Mouse (Mus musculus): Measurements from ENCODE around the gene Ccdc85c. TPM values are rescaled to one million over a fixed set of nuclear protein-coding genes. Genes with fewer than 3 reads are reported as not detected.

The Ccdc85c gene
- polyA plus RNA-seq, 1 experiment from 2014 or later, result 8.3 TPM

DNA sequence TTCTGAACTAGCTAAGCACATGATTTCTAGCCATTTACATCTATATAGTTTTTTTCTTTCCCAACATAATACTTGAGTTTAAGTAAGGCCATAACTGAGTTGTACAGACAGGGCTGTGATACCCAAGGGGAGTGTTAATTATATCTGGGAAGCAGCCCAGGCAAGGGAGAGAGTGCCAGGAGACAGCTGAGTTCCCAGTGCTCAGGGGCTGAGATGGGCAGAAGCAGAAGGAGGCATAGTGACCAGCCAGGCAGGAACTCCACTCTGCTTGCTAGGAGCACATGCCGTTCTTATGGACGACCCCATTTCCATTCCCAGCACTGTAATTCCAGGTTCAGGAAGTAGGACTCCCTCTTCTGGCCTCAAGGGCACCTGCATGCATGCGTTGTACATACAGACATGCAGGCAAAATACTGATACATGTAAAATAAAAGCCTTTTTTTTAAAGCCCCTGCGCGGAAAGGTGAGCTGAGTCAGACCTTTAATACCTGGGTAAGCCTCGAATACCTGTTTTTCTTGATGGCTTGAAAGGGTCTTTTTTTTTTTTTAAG, 87.6 kb downstream of the Ccdc85c start:
- Histone ChIP-seq H3K4me1 (ENCODE audit: insufficient read depth) (no peaks in the 10 kb centered on the region), H3K9me3 (ENCODE audit: low read depth, low read length) (no peaks in the 10 kb centered on the region), H3K36me3 (ENCODE audit: insufficient read depth) (peaks cover 90% of the 10 kb centered on the region), H3K27ac (ENCODE audit: low read depth) (no peak overlapping the region), H3K9ac (no peak overlapping the region), H3K4me3 (ENCODE audit: low read depth, low read length) (no peak overlapping the region), H3K4me2 (no peak overlapping the region), H3K27me3 (ENCODE audit: insufficient read depth, low read length) (no peaks in the 10 kb centered on the region)
- 87% methylated on average over 6 of the region's 6 CpGs for WGBS
- DNase-seq (no peak), ATAC-seq (ENCODE audit: insufficient read depth) (no peak)
- no peak for TF ChIP-seq CTCF (IDR thresholded peaks at IDR 0.05; ENCODE audit: low read depth)

DNA sequence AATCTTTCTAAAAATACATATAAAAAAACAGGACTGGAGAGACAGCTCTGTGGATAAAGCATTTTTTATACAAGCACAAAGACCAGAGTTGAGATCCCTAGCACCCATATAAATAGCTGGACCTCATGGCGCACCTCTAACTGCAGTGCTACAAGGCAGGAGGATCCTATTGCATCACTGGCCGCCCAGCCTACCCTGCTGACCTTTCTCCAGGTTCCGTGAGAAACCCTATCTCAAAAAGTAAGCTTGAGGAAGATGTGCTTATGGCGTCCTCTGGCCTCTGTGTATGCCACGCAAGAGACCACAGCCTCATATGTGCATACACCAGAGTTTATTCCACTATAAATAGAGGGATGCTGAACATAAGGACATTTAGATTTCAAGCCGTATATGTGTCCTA, 93.5 kb downstream of the Ccdc85c start:
- H3K27ac ChIP-seq (ENCODE audit: low read depth), result no peak overlapping the region
- peaks cover 42% of the 10 kb centered on the region for H3K36me3 ChIP-seq (ENCODE audit: insufficient read depth)
- no peaks in the 10 kb centered on the region for H3K9me3 ChIP-seq (ENCODE audit: low read depth, low read length)
- H3K27me3 ChIP-seq (ENCODE audit: insufficient read depth, low read length), result no peaks in the 10 kb centered on the region
- no peak for ATAC-seq (ENCODE audit: insufficient read depth)
- no peak overlapping the region for H3K4me3 ChIP-seq (ENCODE audit: low read depth, low read length)
- no peak for DNase-seq
- no peak for TF ChIP-seq CTCF (IDR thresholded peaks at IDR 0.05; ENCODE audit: low read depth)
- peaks cover 12% of the 10 kb centered on the region for H3K4me1 ChIP-seq (ENCODE audit: insufficient read depth)
- H3K4me2 ChIP-seq, result no peak overlapping the region
- WGBS, result 91% methylated on average over 6 of the region's 6 CpGs
- no peak overlapping the region for H3K9ac ChIP-seq

DNA sequence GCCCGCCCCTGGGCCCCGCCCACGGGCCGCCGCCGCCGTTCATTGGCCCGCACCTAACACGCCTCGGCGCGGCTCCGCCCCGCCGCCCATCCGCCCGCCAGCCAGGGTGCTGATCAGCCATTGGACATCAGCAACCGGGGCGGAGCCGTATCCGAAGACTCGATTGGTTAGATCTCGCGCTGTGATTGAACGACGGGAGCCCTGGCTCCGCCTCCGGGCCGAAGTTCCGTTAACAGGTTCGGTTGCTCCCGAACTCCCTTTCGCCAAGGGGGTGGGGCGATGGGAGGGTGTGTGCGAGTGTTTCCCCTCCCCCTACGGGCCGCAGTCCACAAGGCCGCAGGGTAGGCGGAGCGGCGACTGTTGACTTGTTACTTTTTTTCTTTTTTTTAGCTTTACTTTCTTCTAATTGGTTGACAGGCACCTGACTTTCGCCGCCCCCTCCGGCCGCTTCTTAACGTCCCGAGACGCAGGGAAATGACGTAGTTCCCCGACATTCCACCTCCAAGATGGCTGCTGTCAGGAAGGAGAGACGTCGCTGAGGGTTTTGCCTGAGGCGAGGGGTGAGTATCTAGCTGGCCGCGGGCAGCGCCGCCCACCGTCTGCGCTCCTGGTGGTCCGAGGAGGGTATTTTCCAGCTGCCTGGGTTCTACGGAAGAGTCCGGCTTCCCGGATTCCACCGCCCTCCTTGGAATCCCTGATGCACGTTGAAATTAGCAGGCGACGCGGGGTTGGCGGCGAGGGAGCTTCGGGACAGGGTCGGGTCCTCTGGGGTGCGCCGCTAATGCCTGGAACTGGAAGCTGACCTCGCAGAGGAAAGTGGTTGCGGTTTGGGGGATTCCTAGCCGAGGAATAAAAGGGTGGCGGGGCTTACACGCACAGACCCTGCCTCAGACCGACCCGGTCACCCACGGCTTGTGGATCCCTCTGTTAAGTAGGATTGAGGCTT, 95.6 kb downstream of the Ccdc85c start, which contains the start of gene Ccnk:
TSS of gene Ccnk (plus strand) at position 259 of the 946 bp plus-strand sequence.
- no peaks in the 10 kb centered on the region for H3K27me3 ChIP-seq (ENCODE audit: insufficient read depth, low read length)
- peak within 1 kb of the TSS; percentile 99 for H3K4me3 ChIP-seq (ENCODE audit: low read depth, low read length)
- ATAC-seq (ENCODE audit: insufficient read depth) (peak; percentile 97), DNase-seq (peak; percentile 100)
- no peaks in the 10 kb centered on the region for H3K9me3 ChIP-seq (ENCODE audit: low read depth, low read length)
- peak; percentile 50 for TF ChIP-seq CTCF (IDR thresholded peaks at IDR 0.05; ENCODE audit: low read depth)
- H3K4me1 ChIP-seq (ENCODE audit: insufficient read depth), result peaks cover 12% of the 10 kb centered on the region
- H3K27ac ChIP-seq (ENCODE audit: low read depth), result peak within 1 kb of the TSS; percentile 93
- H3K36me3 ChIP-seq (ENCODE audit: insufficient read depth), result peaks cover 23% of the 10 kb centered on the region
- peak within 1 kb of the TSS; percentile 90 for H3K4me2 ChIP-seq
- H3K9ac ChIP-seq, result peak within 1 kb of the TSS; percentile 94
- under 1% methylated on average over 82 of the region's 82 CpGs for WGBS

DNA sequence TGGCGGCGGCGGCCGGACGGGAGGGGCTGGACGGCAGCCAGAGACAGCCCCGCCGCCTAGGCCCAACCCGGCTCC, 96.1 kb downstream of the Ccdc85c start, which contains the start of gene Setd3:
TSS of gene Setd3 (minus strand) at position 69 of the 75 bp plus-strand sequence.
- DNase-seq, result no peak
- H3K36me3 ChIP-seq (ENCODE audit: insufficient read depth), result peaks cover 18% of the 10 kb centered on the region
- H3K27me3 ChIP-seq (ENCODE audit: insufficient read depth, low read length), result no peaks in the 10 kb centered on the region
- H3K27ac ChIP-seq (ENCODE audit: low read depth), result peak within 1 kb of the TSS; percentile 93
- peak within 1 kb of the TSS; percentile 94 for H3K9ac ChIP-seq
- H3K9me3 ChIP-seq (ENCODE audit: low read depth, low read length), result no peaks in the 10 kb centered on the region
- no peak for TF ChIP-seq CTCF (IDR thresholded peaks at IDR 0.05; ENCODE audit: low read depth)
- 0% methylated on average over 9 of the region's 9 CpGs for WGBS
- H3K4me2 ChIP-seq, result peak within 1 kb of the TSS; percentile 90
- ATAC-seq (ENCODE audit: insufficient read depth), result no peak
- peaks cover 12% of the 10 kb centered on the region for H3K4me1 ChIP-seq (ENCODE audit: insufficient read depth)
- H3K4me3 ChIP-seq (ENCODE audit: low read depth, low read length), result peak within 1 kb of the TSS; percentile 99

DNA sequence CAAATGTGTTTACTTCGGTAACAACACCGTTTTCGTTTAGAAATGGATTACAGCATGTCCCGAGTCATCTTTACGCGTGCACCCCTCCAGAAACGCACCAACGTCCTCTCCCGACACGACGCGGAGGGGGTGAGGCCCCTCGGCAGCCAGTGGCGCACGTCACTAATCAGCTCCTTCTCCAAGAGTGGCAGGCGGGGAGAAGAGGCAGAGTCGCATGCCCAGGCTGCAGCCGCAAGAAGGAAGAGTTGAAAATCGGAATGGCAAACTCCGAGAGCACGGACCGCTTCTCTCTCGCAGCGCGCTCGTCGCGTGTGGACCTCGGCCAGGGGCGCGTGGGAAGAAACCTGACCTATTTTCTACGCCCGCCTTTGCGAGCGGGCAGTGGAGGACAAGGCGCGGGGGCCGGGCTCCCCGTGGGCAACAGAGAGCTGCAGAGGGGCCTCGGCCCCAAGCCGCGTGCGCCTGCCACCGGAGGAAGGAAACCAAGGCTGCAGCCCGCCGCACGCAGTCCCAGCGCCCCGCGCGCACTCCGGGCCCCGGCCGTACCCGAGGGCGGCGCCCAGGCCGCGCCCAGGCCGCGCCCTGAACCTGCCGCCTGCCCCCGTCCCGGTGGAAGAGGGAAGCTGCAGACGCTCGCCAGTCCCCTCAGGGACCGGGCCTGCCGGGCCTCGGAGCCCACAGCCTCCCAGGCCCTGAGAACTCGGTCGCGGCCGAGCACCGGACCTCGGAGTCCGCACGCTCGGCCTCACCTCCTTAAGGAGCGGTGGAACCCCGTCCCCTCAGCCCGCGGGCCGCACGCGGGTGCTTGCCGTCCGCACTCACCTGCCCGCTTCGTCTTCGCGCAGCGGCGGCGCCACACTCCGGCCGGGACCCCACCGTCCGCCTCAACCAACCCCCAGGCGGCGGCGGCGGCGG, 96.6 kb downstream of the Ccdc85c start:
- Histone ChIP-seq H3K4me2 (peak overlapping the region; percentile 88), H3K36me3 (ENCODE audit: insufficient read depth) (peaks cover 13% of the 10 kb centered on the region), H3K4me1 (ENCODE audit: insufficient read depth) (peaks cover 12% of the 10 kb centered on the region), H3K27ac (ENCODE audit: low read depth) (peak overlapping the region; percentile 93), H3K9me3 (ENCODE audit: low read depth, low read length) (no peaks in the 10 kb centered on the region), H3K4me3 (ENCODE audit: low read depth, low read length) (peak overlapping the region; percentile 99), H3K27me3 (ENCODE audit: insufficient read depth, low read length) (no peaks in the 10 kb centered on the region), H3K9ac (peak overlapping the region; percentile 94)
- WGBS, result under 1% methylated on average over 101 of the region's 103 CpGs
- peak; percentile 67 for DNase-seq
- peak; percentile 42 for ATAC-seq (ENCODE audit: insufficient read depth)
- TF ChIP-seq CTCF (IDR thresholded peaks at IDR 0.05; ENCODE audit: low read depth), result no peak

DNA sequence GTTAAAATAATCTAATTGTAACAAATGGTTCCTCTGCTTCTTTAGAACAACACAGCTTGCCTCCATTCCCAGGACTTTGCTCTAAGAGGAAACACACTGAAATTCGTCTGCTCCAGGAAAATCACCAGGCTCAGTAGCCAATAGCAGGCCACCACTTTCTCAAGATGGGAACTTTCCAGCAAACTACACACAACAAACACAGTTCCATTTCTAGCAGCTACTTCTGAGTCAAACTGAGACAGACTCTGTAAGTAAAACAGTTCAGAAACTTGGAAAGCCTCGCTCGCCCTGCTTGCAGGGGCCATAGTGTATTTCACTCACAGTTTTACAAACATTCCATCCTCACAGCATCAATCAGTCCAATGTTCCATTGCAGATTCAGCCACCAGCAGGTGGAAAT, 98.9 kb downstream of the Ccdc85c start:
- DNase-seq (no peak), ATAC-seq (ENCODE audit: insufficient read depth) (no peak)
- Histone ChIP-seq H3K36me3 (ENCODE audit: insufficient read depth) (no peaks in the 10 kb centered on the region), H3K9ac (no peak overlapping the region), H3K27me3 (ENCODE audit: insufficient read depth, low read length) (no peaks in the 10 kb centered on the region), H3K4me1 (ENCODE audit: insufficient read depth) (peaks cover 21% of the 10 kb centered on the region), H3K4me3 (ENCODE audit: low read depth, low read length) (no peak overlapping the region), H3K9me3 (ENCODE audit: low read depth, low read length) (no peaks in the 10 kb centered on the region), H3K4me2 (no peak overlapping the region), H3K27ac (ENCODE audit: low read depth) (no peak overlapping the region)
- TF ChIP-seq CTCF (IDR thresholded peaks at IDR 0.05; ENCODE audit: low read depth), result no peak
- WGBS, result 62% methylated on average over 3 of the region's 3 CpGs
